Mouse (Mus musculus) layer of hippocampus, adult 6 months (tissue): ENCODE results near the gene Mup10. TPM values are rescaled to one million over a fixed set of nuclear protein-coding genes. Genes with fewer than 3 reads are reported as not detected.

ENCODE experiments used
- long read RNA-seq, 2 experiments: library from polyadenylated mRNA; unstranded; transcript quantifications; one replicate each; pipeline ENCODE4 v2.0.0; 2019 to 2020
- polyA plus RNA-seq: library from polyadenylated mRNA; unstranded; fragments of <200 nt; fragmentation: Nextera tagmentation; gene quantifications from 2 replicates; pipeline ENCODE4 v1.2.3, GENCODE M21; 2021

The Mup10 gene
- not detected in 2 replicates for polyA plus RNA-seq
- long read RNA-seq, experiment 1 = 0 reads
- long read RNA-seq, experiment 2 = 0 reads

GRCm38 (mm10) chr4:60582099-60582498, at the start of gene Mup10:
Gene Mup10 (minus strand): TSS chr4:60582199.

Other genes starting within 250 kb of the Mup10 start
- not detected in 2 replicates for gene Mup9, start 160.2 kb downstream of the Mup10 start, polyA plus RNA-seq
- not detected in 2 replicates for gene Mup1, start 80.2 kb downstream of the Mup10 start, polyA plus RNA-seq
- gene Mup11, start 80.2 kb upstream of the Mup10 start, polyA plus RNA-seq = not detected in 2 replicates
- gene Mup12, start 159.1 kb upstream of the Mup10 start, polyA plus RNA-seq = not detected in 2 replicates
- not detected in 2 replicates for gene Mup22, start 239.3 kb upstream of the Mup10 start, polyA plus RNA-seq